Mouse (Mus musculus) heart, adult 2 months (tissue): Measurements from ENCODE around the gene Mre11a.

ENCODE experiments used
- CTCF ChIP-seq: fragments of 200-600 bp; IDR thresholded peaks from 2 replicates; pipeline ENCODE4 v1.8.1; 2022; ENCODE audit warnings: antibody characterized with exemption, mild to moderate bottlenecking, moderate library complexity
- EP300 ChIP-seq: fragments of 200-500 bp; IDR thresholded peaks from 2 replicates; pipeline ENCODE4 v1.6.1; 2011; ENCODE audit warnings: low read depth, low read length, control low read depth; ENCODE audit not compliant: insufficient read depth
- POLR2A ChIP-seq: fragments of 200-500 bp; IDR thresholded peaks from 2 replicates; pipeline ENCODE4 v1.6.1; 2011; ENCODE audit warnings: mild to moderate bottlenecking, low read depth, low read length, control low read depth; ENCODE audit not compliant: insufficient read depth

GRCm38 (mm10) chr9:14832046-14832445 is 47.6 kb downstream of the Mre11a start:
- TF ChIP-seq CTCF (no peak), EP300 (no peak), POLR2A (no peak)
